Mouse (Mus musculus) neutrophil, adult 5-6 weeks (primary cell): Measurements from ENCODE around the gene Fam124a. TPM values are rescaled to one million over a fixed set of nuclear protein-coding genes. Genes with fewer than 3 reads are reported as not detected.

Source experiments
- ATAC-seq: fragments of 151-379, 151-347 bp; 2 replicates; pipeline ENCODE4 v1.8.0; 2017; ENCODE audit warnings: mild to moderate bottlenecking, moderate TSS enrichment; ENCODE audit not compliant: insufficient number of reproducible peaks, poor library complexity, low FRiP score, severe bottlenecking; ENCODE audit errors: extremely low read depth
- total RNA-seq: library from RNA; stranded (forward); fragments of 200-1000 nt; gene quantifications from 2 replicates; pipeline ENCODE4 v1.2.3, GENCODE M21; 2017

Gene Fam124a
- total RNA-seq, 1 experiment from 2014 or later: not detected

GRCm38 (mm10) chr14:62569463-62569862 is 13.9 kb downstream of the Fam124a start:
- no peak for ATAC-seq

DNA sequence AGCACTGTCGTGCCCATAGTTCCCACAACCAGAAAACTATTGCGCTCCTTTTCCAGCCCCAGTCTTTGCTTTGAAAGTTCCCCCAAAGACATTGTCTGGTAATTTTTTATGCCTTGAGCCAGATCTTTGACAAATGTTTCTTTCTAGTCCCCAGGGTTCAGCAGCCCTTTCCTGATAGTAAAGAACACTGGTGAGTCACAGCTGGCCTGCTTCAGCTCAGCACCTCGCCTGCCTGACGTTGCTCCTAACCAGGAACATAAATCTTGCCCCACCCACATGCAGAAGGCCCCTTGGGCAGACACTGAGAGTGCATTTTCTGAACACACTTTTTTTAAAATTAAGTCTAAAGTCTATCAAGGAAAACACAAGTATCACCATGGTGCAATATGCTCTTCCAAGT is 14.8 kb downstream of the Fam124a start:
- no peak for ATAC-seq

DNA sequence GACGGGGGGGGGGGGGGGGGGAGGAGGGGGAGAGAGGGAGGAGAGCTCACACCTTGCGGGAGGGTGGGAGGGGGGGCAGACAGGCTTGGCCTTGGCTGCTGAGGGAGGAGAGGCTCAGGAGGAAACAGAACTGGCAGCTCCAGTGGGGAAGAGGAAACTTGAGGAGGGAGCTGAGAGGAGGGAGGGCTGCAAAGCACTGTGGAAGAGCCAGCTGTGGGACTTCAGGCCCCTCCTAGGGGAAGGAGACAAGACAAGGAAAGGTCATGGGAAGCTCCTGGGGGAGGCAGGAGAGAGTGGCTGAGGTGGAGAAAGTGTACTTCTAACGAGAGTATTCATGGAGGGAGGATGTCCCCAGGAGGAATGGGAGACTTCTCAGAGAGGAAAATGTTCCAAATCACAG is 17.9 kb downstream of the Fam124a start:
- ATAC-seq: no peak

GRCm38 (mm10) chr14:62574906-62575305 is 19.4 kb downstream of the Fam124a start:
- ATAC-seq: no peak

GRCm38 (mm10) chr14:62575862-62576261 is 20.3 kb downstream of the Fam124a start:
- no peak for ATAC-seq

GRCm38 (mm10) chr14:62580945-62581344 is 25.4 kb downstream of the Fam124a start:
- no peak for ATAC-seq

GRCm38 (mm10) chr14:62581768-62582167 is 26.2 kb downstream of the Fam124a start:
- no peak for ATAC-seq

- ATAC-seq: no peak
Observed at GRCm38 (mm10) chr14:62584637-62585036, 29.1 kb downstream of the Fam124a start.

- ATAC-seq: no peak
Observed at GRCm38 (mm10) chr14:62585338-62585737, 29.8 kb downstream of the Fam124a start.

GRCm38 (mm10) chr14:62600109-62600522 is 44.6 kb downstream of the Fam124a start:
- no peak for ATAC-seq

DNA sequence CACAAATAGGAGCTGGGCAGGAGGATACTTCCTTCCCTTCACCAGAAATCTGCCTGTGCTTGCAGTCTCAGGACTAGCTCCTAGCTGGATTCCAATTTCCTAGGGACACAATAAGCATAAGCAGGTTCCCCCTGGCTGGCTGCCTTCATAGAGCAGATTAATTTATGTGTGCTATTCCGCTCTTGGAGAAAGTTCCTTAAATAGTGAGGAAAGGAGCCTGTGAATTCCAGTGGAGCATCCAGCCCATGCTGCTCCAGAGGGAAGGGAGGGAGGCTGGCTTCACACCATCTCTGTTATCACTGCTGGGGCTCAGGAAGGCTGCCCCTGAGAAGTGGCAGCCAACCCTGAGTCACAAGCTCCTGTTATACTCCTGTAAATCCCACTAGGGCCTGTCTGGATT is 46.7 kb downstream of the Fam124a start:
- ATAC-seq: no peak

GRCm38 (mm10) chr14:62602869-62603268 is 47.3 kb downstream of the Fam124a start:
- ATAC-seq: no peak

- ATAC-seq: no peak
Observed at GRCm38 (mm10) chr14:62607791-62608196, 52.3 kb downstream of the Fam124a start.

- no peak for ATAC-seq
Observed at GRCm38 (mm10) chr14:62609904-62610303, 54.4 kb downstream of the Fam124a start.

DNA sequence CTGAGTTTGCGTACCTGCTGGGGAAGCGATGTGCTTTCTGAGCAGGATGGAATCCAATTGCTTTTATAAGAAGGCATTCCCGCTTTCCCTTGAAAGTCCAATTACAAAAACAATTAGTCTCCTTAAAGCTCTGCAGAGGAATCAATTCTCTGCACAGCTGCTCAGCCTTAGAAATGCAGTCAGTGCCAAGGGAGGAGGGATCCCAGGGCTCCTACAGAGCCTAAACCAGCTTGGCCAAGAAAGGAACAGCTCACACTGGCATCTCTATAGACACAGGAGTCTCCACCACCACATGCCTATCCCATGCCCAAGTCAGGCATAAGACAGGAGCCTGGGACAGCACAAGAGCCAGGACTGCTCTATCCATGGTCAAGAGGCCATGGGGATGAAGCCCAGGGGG is 66.9 kb downstream of the Fam124a start:
- no peak for ATAC-seq

- no peak for ATAC-seq
Observed at GRCm38 (mm10) chr14:62627951-62628350, 72.4 kb downstream of the Fam124a start.

DNA sequence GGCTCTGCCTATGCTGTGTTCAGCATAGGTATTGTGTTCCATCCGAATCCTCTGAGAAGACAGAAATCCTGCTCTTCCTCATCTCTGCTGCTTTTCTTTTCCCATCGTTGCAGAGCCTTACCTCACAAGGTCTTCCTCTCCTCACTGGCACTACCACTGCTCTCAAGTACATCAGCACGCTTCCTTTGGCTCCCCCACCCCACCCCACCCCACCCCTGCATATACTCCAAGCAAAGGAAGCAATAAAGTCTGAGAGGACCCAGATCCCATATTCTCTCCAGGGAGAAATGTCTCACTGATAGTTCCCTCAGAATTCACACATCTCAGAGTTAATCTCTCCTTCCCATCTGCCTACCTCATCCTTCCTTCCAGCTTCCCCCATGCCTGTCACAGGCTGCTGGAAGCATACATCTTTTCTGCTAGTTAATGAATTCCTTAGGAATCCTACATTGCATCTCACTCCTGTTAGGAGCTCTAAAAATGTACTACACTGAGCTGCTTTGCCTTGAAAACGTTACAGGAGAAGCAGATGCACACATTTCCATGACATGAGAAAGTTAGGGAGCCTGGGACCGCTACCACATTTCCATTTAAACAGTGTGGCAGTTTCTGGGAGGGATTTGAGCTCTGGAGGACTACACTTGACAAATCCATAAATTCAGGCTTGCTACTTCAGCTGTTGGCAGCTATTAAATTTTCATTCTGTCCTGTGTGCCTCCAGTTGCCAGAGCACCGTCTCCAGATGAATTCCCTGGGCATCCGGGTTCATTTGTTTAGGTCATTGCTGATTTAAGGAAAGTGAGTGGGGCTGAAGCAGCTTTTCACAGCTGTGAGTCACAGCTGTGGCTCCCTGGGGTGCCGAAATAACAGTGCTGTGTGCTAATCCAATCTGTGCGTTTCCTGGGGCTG is 82.2 kb downstream of the Fam124a start:
- no peak for ATAC-seq

DNA sequence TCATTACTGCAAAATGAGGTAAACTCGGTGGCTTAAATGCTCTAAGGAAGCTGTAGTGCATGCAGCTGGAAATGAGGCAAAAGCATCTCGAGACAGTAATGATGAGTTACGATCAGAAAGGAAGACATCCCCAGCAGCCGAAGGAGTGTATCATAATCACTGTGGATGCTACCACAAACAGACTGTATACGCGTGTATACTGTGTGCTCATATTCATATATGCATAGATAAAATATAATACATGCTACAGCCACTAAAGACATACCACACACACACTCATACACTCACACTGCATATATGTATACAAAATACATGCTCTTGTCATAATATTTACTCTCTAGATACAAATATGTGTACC is 82.8 kb downstream of the Fam124a start:
- ATAC-seq: no peak

- no peak for ATAC-seq
Observed at GRCm38 (mm10) chr14:62639111-62639510, 83.6 kb downstream of the Fam124a start.

- ATAC-seq: no peak
Observed at GRCm38 (mm10) chr14:62639551-62639950, 84.0 kb downstream of the Fam124a start.

GRCm38 (mm10) chr14:62640396-62640795 is 84.9 kb downstream of the Fam124a start:
- no peak for ATAC-seq
